Mouse (Mus musculus): Measurements from ENCODE around the gene Nufip2. TPM values are rescaled to one million over a fixed set of nuclear protein-coding genes. Genes with fewer than 3 reads are reported as not detected.
A peak's percentile ranks its signal among the peaks of the same experiment; 100 is the strongest.
"Not testable (repeated sequence)": the region's sequence is repeated elsewhere in the genome, so short reads cannot be mapped to it uniquely, and the experiment has no call there.

Nufip2 gene
- polyA plus RNA-seq (2011; ENCODE audit: insufficient read length, low read depth, missing spikeins), result 76.8 and 87.1 TPM in 2 replicates

- H3K4me1 ChIP-seq (ENCODE audit: control insufficient read depth, insufficient read depth, low read length), result peaks cover 4% of the 10 kb centered on the region; the same call in 1 of the 2 replicates
- peak within 1 kb of the TSS; percentile 83 for H3K4me3 ChIP-seq (ENCODE audit: insufficient read depth, low read length)
- H3K27ac ChIP-seq (ENCODE audit: insufficient read depth, low read length), result peak within 1 kb of the TSS; percentile 96
- TF ChIP-seq POLR2A (IDR thresholded peaks at IDR 0.05; ENCODE audit: low read depth, low read length) (peak; percentile 98), CTCF (IDR thresholded peaks at IDR 0.05; ENCODE audit: borderline replicate concordance, insufficient read depth, low read length) (no peak)
These were observed at the start of gene Nufip2 for GRCm38 (mm10) chr11:77685383-77686265. Nufip2 (plus strand) TSS chr11:77686155.

DNA sequence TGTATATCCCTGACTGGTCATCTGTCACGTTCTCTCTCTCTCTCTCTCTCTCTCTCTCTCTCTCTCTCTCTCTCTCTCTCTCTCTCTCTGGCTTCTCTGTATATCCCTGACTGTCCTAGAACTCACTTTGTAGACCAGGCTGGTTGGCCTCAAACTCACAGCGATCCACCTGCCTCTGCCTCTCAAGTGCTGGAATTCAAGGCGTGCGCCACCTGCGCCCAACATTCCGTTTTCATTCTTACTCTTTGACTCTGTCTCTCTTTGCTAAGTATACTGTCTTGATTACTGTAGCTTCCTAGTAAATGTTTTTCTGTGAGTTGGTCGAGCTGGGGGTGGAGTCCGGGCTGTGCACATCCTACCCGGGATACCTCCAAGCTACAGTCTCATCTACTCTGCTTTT is 44.6 kb upstream of the Nufip2 start:
- TF ChIP-seq CTCF (IDR thresholded peaks at IDR 0.05; ENCODE audit: borderline replicate concordance, insufficient read depth, low read length) (no peak), POLR2A (IDR thresholded peaks at IDR 0.05; ENCODE audit: low read depth, low read length) (no peak)
- no peaks in the 10 kb centered on the region for H3K4me1 ChIP-seq (ENCODE audit: control insufficient read depth, insufficient read depth, low read length)
- no peak overlapping the region for H3K27ac ChIP-seq (ENCODE audit: insufficient read depth, low read length)
- H3K4me3 ChIP-seq (ENCODE audit: insufficient read depth, low read length), result no peak overlapping the region

- H3K4me1 ChIP-seq (ENCODE audit: control insufficient read depth, insufficient read depth, low read length), result 0 out of 2 replicates have a peak, but pooled peaks cover 3% of the 10 kb centered on the region
- TF ChIP-seq CTCF (IDR thresholded peaks at IDR 0.05; ENCODE audit: borderline replicate concordance, insufficient read depth, low read length), result no peak
- TF ChIP-seq POLR2A (IDR thresholded peaks at IDR 0.05; ENCODE audit: low read depth, low read length), result no peak
- H3K27ac ChIP-seq (ENCODE audit: insufficient read depth, low read length), result no peak overlapping the region
- no peak overlapping the region for H3K4me3 ChIP-seq (ENCODE audit: insufficient read depth, low read length)
These were observed 40.5 kb upstream of the Nufip2 start for GRCm38 (mm10) chr11:77645481-77645880.

GRCm38 (mm10) chr11:77648878-77649277 is 37.1 kb upstream of the Nufip2 start:
- Histone ChIP-seq H3K27ac (ENCODE audit: insufficient read depth, low read length) (no peak overlapping the region), H3K4me1 (ENCODE audit: control insufficient read depth, insufficient read depth, low read length) (0 out of 2 replicates have a peak, but pooled peaks cover 3% of the 10 kb centered on the region), H3K4me3 (ENCODE audit: insufficient read depth, low read length) (no peak overlapping the region)
- TF ChIP-seq CTCF (IDR thresholded peaks at IDR 0.05; ENCODE audit: borderline replicate concordance, insufficient read depth, low read length) (no peak), POLR2A (IDR thresholded peaks at IDR 0.05; ENCODE audit: low read depth, low read length) (no peak)

DNA sequence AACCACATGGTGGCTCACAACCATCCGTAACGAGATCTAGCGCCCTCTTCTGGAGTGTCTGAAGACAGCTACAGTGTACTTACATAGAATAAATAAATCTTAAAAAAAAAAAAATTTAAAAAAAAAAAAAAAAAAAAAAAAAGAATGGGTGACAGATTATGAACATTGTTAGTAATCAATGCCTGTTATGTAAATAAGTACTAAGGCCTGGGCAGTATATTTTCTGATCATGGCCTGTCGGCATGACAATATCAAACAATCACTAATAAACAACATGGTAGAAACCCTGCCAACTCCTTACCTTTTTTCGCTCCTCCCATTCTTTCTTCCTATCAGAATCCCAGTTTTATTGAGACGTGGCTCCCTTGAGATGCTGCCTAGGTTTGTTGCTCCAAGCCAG is 33.5 kb upstream of the Nufip2 start:
- H3K27ac ChIP-seq (ENCODE audit: insufficient read depth, low read length), result no peak overlapping the region
- TF ChIP-seq CTCF (IDR thresholded peaks at IDR 0.05; ENCODE audit: borderline replicate concordance, insufficient read depth, low read length), result no peak
- no peak for TF ChIP-seq POLR2A (IDR thresholded peaks at IDR 0.05; ENCODE audit: low read depth, low read length)
- 0 out of 2 replicates have a peak, but pooled peaks cover 3% of the 10 kb centered on the region for H3K4me1 ChIP-seq (ENCODE audit: control insufficient read depth, insufficient read depth, low read length)
- H3K4me3 ChIP-seq (ENCODE audit: insufficient read depth, low read length), result no peak overlapping the region

DNA sequence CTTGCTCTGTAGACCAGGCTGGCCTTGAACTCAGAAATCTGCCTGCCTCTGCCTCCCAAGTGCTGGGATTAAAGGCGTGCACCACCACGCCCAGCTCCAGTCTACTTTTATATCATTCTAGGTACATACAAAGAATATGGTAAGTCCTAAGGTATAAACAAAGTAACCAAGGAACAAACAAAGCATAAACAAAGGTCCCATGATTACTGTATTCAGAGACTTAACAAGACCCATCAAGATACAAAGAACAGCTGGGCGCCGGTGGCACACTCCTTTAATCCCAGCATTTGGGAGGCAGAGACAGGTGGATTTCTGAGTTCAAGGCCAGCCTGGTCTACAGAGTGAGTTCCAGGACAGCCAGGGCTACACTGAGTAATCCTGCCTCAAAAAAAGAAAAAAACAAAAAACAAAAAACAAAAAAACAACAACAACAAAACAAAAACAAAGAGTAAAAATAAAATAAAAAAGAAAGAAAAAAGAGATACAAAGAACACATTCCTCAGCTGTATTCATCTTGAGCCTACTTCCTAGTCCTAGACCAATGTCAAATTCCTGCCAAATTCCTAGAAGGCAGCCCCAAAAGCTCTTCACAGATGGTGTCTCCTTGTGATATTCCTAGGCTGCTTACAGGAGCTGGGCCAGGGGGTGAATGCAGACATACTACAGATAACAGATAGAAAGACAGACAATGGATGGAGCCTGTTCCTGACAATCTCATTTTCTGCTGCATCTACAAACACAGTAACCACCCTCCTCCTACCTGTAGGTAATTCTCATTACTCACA is 32.4 kb upstream of the Nufip2 start:
- not testable (repeated sequence) for H3K27ac ChIP-seq (ENCODE audit: insufficient read depth, low read length); H3K4me1 ChIP-seq (ENCODE audit: control insufficient read depth, insufficient read depth, low read length); H3K4me3 ChIP-seq (ENCODE audit: insufficient read depth, low read length)

DNA sequence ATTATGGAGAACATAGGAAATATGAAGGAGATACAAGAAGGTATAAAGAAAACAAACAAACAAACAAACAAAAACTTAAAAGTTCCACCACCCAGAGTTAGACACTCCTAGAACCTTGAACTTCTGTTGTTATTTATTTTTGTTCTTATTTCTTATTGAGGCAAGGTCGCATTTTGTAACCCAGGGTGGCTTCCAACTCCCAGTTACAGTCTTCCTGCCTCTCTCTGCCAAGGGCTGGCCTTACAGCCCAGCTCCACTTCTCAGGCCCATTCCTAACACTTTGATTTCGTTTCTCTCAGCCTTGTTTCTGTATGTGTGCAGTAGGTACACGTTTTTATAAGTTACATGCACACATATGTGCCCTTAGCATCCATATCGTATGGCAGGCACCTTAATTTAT is 26.0 kb upstream of the Nufip2 start:
- H3K4me1 ChIP-seq (ENCODE audit: control insufficient read depth, insufficient read depth, low read length), result 0 out of 2 replicates have a peak, but pooled peaks cover 2% of the 10 kb centered on the region
- no peak overlapping the region for H3K4me3 ChIP-seq (ENCODE audit: insufficient read depth, low read length)
- H3K27ac ChIP-seq (ENCODE audit: insufficient read depth, low read length), result no peak overlapping the region
- TF ChIP-seq POLR2A (IDR thresholded peaks at IDR 0.05; ENCODE audit: low read depth, low read length) (no peak), CTCF (IDR thresholded peaks at IDR 0.05; ENCODE audit: borderline replicate concordance, insufficient read depth, low read length) (no peak)

GRCm38 (mm10) chr11:77663639-77664038 is 22.3 kb upstream of the Nufip2 start:
- Histone ChIP-seq H3K27ac (ENCODE audit: insufficient read depth, low read length) (no peak overlapping the region), H3K4me1 (ENCODE audit: control insufficient read depth, insufficient read depth, low read length) (0 out of 2 replicates have a peak, but pooled peaks cover 2% of the 10 kb centered on the region), H3K4me3 (ENCODE audit: insufficient read depth, low read length) (no peak overlapping the region)
- TF ChIP-seq POLR2A (IDR thresholded peaks at IDR 0.05; ENCODE audit: low read depth, low read length) (no peak), CTCF (IDR thresholded peaks at IDR 0.05; ENCODE audit: borderline replicate concordance, insufficient read depth, low read length) (no peak)

DNA sequence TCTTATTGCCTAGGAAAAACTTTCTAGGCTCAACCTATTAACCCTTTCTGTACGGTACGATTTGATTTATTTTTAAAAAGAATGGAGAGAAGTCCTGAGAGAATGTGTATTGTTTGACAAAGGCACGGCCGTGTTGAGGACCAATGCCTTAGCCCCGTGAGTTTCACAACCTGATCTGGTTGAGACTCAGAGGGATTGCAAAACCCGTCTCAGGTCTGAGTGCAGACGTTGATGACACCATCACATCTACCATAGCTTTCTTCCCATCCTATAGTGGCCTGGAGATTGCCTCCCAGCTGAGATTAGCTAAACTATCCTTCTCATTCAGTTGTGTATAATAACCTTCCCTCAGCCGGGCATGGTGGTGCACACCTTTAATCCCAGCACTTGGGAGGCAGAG is 21.9 kb upstream of the Nufip2 start:
- TF ChIP-seq CTCF (IDR thresholded peaks at IDR 0.05; ENCODE audit: borderline replicate concordance, insufficient read depth, low read length), result no peak
- no peak for TF ChIP-seq POLR2A (IDR thresholded peaks at IDR 0.05; ENCODE audit: low read depth, low read length)
- H3K4me1 ChIP-seq (ENCODE audit: control insufficient read depth, insufficient read depth, low read length), result 0 out of 2 replicates have a peak, but pooled peaks cover 2% of the 10 kb centered on the region
- no peak overlapping the region for H3K4me3 ChIP-seq (ENCODE audit: insufficient read depth, low read length)
- no peak overlapping the region for H3K27ac ChIP-seq (ENCODE audit: insufficient read depth, low read length)

GRCm38 (mm10) chr11:77665384-77665783 is 20.6 kb upstream of the Nufip2 start:
- not testable (repeated sequence) for H3K4me3 ChIP-seq (ENCODE audit: insufficient read depth, low read length); H3K27ac ChIP-seq (ENCODE audit: insufficient read depth, low read length); H3K4me1 ChIP-seq (ENCODE audit: control insufficient read depth, insufficient read depth, low read length)

GRCm38 (mm10) chr11:77666766-77667165 is 19.2 kb upstream of the Nufip2 start:
- not testable (repeated sequence) for H3K27ac ChIP-seq (ENCODE audit: insufficient read depth, low read length); H3K4me3 ChIP-seq (ENCODE audit: insufficient read depth, low read length); H3K4me1 ChIP-seq (ENCODE audit: control insufficient read depth, insufficient read depth, low read length)
